Mouse (Mus musculus) lung, postnatal 0 days (tissue): ENCODE measurements around the gene Aacs.

ENCODE experiments used
- CTCF ChIP-seq: IDR thresholded peaks from 2 replicates; pipeline ENCODE4 v1.5.1; 2016; ENCODE audit warnings: antibody characterized with exemption, mild to moderate bottlenecking
- EP300 ChIP-seq: IDR thresholded peaks from 2 replicates; pipeline ENCODE4 v1.6.1; 2016; ENCODE audit warnings: antibody characterized with exemption, mild to moderate bottlenecking, control low read depth

GRCm38 (mm10) chr5:125457538-125457937 lies 18.1 kb upstream of the Aacs start:
- TF ChIP-seq CTCF (no peak), EP300 (no peak)
